Mouse (Mus musculus) heart, postnatal 0 days (tissue): ENCODE results near the gene Mdc1.

Experiments
- CTCF ChIP-seq: IDR thresholded peaks from 2 replicates; pipeline ENCODE4 v1.5.1; 2016; ENCODE audit warnings: antibody characterized with exemption, control low read depth, low read depth
- EP300 ChIP-seq: IDR thresholded peaks from 2 replicates; pipeline ENCODE4 v1.6.1; 2016; ENCODE audit warnings: antibody characterized with exemption, low read depth

GRCm38 (mm10) chr17:35833894-35834293 lies 7.4 kb upstream of the Mdc1 start:
- TF ChIP-seq CTCF, result no peak
- no peak for TF ChIP-seq EP300
